Mouse (Mus musculus): ENCODE data around the gene Ccdc22.
A peak's percentile ranks its signal among the peaks of the same experiment; 100 is the strongest.

Gene Ccdc22

DNA sequence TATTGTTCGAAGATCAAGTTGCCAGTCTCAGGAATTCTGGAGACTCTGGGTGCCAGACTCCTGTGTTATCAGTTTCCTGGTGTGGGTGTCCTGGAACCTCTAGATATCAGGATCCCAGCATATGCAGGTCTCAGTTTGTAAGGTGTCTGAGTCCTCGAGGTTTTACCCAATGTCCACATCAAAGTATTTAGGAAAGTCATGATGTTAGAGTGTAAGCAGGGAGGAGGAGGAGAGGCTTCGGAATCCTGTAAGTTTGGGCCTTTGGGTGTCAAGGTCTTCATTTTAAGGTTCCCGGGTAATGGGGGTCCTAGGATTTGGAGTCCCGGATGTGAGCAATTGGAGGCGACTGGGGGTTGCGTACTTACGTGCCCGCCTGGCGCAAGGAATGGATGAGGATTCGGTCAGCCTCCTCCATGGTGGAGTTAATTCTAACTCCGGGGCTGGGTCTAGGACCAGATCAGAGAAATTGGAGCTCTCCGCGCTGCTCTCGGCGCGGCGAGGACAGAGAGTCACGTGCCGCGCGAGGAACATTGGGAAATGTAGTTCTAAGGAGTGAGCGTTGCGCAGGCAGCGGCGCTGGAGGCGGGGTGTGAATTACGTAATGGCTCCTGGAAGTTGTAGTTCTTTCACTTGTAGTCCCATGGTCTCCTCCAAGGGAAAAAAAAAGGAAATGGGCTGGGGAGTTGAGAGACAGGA, at the start of gene Ccdc22:
Ccdc22 (minus strand) TSS at position 639 of the 696 bp plus-strand sequence.
- peak; percentile 77 to 81 for DNase-seq

DNA sequence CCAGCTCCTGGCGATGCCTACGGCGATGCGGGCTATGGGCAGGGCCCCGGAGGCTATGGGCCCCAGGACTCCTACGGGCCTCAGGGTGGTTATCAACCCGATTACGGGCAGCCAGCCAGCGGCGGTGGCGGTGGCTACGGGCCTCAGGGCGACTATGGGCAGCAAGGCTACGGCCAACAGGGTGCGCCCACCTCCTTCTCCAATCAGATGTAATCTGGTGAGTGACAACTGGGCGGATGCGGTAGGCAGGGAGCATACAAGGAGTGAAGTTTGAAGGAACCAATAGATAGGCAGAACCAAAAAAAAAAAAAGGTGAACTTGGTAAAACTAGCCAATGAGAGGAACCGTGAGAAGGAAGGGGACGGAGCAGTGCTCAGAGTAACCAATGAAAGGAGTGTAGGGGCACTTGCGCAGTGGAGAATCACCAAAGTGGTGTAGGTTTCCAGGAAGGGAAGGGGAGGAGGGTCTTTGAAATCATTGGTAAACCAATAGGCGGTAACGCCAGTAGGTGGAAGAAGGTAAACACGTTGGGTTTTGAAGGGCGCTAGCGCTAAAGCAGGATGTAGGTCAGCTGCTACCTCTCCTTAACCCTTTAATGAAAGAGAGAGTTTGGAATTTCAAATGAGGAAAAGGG, 43.5 kb upstream of the Ccdc22 start:
- peak; percentile 70 to 71 for DNase-seq

DNA sequence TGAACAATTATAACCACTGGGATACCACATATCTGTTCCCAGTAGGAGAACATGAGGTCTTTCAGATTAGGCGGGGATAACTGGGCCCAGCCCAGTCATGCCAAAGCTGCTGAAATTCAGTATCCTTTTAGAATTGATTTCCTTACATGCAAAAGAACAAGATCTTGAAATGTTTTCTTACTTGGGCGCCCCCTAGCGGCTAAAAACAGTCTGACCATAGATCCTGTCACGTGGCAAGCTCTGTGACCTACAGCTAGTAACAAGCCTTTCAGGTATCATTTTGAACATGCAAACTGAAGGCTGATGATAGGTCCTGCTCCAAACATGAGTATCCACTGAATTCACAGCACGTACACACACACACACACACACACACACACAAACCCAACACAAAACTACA, 40.0 kb upstream of the Ccdc22 start:
- peak; percentile 89 to 91 for DNase-seq

DNA sequence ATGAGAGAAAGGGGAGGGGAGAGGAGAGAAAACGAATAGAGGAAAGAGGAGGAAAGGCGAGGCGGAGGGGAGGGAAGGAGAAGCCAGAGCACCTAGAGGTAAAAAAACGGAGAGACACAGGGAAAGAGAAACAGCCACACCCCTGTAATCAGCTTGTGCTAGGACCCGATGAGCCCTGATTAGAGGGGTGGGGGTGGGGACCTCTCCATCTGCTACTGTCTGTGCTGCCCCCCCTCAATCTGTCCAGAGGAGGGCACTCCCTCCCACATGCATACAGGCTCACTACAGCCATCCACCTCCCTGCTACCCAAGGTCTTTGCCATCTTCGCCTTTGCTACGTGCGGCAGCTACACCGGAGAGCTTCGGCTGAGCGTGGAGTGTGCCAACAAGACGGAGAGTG, 35.5 kb upstream of the Ccdc22 start:
- no peak for DNase-seq

DNA sequence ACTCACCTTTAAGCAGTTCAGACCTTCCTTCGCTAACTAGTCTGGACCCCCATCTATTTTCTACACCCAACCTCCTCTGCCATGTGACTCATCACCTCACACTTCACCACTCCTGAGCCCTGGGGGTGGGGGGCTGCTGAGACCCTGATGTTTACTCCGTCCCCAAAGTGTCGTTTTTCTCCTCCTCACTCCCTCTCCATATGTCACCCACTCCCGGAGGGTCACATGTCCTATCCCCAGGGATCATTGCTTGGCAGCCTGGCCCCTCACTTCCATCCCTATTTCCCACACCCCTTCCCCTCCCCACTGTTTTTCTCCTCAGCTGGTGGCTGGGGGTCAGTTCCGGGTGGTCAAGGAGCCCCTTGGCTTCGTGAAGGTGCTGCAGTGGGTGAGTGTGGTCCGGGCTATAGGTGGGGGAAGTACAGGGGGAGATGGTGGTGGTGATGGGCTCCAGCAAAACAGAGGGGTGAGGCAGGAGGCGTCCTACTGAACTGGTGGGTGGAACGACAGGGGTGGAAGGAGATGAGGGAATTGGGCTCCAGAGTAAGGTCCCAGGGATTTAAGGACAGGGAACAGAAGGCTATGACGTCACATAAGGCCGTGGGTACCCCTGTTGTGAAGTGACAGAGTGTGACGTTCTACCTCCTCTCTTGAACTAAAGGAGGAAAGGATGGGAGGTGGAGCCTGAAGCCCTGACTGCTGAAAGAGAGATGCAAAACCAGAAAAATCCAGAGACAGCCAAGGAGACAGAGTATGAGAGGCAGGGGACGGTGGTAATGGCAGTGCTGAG, 34.4 kb upstream of the Ccdc22 start:
- no peak for DNase-seq

DNA sequence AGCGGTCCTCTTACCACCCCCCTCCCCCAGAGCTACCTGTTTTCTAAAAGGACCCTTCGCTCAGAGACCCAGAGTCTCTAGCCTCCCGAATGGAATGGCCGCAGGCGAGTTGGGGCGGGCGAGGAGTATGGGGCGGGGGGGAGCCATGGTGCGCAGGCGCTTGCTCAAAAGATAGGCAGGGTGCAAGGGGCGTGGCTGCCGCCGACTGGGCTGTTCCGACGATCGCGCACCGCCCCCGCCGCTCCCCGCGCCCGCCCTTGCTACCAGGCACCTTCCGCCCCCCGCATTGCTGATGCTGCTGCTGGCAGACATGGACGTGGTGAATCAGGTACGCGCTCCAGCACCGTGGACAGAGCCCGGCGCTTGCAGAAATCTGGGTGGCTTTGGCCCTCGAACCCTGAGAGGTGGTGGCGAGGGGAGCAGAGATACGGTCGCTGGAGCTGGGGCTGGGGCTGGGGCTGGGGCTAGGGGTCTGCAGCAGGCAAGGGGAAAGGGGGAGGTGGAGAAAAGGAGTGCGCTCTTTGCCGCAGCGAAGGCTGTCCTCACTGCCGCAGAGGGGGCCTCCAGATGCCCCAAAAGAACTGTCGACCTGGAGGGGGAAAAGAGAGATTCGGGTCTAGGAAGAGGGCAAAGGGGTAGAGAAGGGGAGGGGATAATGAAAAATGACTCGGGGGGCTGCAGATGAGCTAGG, 33.2 kb upstream of the Ccdc22 start, which contains the start of gene Syp:
Syp (plus strand) TSS at position 71 of the 691 bp plus-strand sequence.
- DNase-seq, result peak; percentile 86 to 90

DNA sequence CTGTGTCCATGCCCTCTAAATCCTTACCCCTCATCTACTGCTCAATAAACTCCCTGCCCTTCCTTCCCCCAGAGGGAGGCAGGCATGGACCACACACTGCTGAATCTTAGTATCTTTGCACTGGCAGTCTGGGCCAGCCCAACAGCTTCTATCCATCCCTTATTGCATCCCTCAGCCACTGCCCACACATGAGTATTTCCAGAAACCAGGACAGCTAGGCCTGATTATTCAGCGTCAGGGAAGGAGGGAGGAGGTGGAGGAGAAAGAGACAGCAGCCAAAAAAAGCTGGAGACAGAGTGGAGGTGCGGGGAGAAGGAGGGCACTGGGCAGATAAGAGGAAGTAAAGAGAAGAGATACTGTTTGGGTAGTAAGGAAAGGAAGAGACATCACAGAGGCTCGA, 29.8 kb upstream of the Ccdc22 start:
- no peak for DNase-seq

DNA sequence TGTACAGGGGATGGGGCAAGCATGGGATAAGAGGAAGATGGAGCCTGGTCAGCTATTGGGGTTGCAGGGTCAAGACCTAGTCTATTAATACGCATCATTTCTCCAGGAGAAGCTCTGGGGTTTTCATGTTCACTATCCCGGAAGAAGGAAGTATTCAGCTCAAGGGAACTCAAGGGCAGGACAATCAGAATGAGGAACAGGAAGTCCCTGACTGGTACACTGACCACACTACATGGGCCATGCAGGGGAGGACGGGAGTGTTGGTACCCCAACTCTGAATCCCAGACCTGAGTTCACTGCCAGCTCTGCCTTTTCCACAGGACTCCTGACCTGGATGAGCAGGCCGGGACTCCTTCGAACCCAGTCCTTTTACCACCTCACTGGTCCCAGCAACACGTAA, 27.2 kb upstream of the Ccdc22 start:
- no peak for DNase-seq

DNA sequence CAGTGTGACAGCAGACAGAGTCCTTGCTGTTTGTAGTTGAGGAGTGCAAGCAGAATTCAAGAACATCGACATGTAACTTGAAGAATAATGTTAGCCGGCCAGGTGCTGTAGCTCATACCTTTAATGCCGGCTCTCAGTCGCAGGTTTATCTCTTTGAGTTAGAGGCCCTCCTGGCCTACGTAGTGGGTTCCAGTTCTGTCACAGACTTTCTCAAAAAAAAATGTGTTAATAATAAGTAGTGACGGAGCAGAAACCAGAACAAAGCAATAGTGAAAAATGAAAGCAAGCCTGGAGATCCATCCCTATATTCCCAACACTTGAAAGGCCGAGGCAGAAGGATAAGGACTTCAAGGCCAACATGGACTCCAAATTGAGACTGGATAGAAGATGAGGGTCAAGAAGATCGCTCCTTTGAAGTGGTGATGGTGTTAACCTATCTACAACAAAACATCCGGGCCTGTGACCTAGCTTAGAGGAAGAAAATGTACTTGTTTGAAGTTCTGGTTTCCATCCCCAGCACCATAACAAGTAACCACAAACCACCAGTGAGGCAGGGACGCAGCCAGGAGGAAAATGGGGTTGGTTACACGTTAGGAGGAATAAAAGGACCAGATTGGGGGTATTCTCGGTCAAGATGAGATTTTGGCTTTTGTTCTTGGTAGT, 12.7 kb upstream of the Ccdc22 start:
- DNase-seq, result no peak

DNA sequence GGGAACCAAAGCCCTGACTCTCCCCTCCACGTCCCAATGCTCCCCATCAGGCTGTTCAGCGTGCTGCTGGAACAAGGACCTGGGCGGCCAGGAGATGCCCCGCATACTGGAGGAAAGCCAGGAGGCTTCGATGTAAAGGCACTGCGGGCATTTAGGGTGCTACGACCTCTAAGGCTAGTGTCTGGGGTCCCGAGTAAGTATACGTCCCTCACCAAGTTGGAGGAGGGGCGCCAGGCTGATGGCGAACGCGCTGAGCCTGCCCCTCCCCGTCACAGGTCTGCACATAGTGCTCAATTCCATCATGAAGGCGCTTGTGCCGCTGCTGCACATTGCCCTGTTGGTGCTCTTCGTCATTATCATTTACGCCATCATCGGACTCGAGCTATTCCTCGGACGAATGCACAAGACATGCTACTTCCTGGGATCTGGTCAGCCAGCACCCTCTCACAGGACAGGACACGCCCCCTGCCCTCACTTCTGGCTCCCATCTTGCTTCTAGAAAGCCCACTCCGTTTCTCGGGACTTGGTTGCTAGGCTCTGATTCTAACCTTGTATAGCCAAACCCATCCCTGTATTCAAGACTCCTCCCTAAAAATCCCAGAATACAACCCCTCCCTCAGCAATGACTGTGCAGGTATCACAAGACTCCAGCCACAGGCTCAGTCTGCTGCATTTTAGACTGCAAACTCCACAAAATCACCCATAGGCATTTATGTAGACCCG, 5.4 kb upstream of the Ccdc22 start:
- no peak for DNase-seq

DNA sequence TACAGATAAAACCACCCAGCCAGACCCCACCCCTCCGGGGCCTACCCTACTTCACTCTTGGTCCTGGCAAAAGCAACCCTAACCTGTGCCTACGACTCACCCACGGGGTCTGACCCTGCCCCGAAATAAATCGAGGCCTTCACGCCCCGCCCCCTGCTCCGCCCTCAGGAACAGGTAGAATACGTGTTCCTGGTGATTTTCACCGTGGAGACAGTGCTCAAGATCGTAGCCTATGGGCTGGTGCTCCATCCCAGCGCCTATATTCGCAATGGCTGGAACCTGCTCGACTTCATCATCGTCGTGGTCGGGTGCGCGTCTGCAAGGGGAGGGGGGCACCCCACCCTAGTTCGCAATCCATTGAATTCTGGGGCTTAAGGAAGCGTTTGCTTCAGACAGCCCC, 4.7 kb upstream of the Ccdc22 start:
- no peak for DNase-seq

DNA sequence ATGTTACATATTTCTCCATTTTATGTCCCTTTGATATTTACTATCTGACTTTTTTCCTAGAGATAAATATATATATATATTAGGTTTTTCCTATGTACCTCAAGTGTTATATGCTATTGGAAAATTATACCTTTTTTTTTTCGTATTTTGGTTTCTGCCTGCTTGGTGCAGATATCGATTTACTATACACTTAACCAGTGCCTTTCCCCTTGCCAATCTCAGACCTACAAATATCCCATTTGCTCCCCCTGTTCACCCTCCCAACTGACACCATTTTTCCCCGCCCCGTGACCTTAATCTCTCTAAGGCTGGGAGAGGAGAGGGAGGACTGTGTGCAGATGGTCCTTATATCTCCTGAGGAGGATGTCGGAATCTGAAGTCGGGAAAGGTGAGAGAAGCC, 1.5 kb upstream of the Ccdc22 start, which contains the start of gene Cacna1f:
Cacna1f (plus strand) TSS at position 301 of the 400 bp plus-strand sequence.
- DNase-seq, result no peak

DNA sequence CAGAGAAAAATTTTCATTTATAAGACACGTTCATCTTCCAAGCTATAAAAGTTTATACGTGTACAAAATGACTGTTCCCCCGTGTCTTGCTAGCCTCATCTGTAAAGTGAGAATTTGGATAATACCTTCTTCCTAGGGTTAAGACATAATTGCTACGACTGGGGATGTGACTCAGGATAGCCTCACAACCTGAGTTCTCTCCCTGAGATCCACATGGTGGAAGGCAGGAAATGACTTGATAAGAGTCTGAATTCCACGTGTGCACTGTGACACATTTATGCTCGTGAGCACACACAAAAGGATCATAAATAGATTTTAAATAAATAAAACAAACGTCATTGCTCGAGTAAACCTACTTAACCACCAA, 241 bp upstream of the Ccdc22 start:
- DNase-seq, result no peak

DNA sequence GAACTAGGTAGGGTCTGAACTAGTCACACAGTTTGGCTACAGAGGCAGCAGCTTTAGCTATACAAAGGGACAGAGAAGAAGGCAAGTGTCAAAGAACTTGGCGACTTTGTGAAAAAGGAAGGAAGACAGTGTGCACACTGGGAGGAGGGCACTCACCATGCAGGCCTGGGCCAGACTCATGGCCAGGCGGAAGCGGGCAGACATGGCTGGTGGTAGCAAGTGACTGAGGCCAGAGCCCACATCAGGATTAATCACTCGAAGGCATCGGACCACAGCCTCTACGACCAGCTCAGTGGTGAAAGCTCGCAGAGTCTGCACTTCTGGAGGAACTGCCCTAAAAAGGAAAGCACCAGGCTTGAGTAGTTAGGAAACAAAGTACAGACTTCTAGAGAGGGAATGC, 1.3 kb downstream of the Ccdc22 start:
- no peak for DNase-seq

DNA sequence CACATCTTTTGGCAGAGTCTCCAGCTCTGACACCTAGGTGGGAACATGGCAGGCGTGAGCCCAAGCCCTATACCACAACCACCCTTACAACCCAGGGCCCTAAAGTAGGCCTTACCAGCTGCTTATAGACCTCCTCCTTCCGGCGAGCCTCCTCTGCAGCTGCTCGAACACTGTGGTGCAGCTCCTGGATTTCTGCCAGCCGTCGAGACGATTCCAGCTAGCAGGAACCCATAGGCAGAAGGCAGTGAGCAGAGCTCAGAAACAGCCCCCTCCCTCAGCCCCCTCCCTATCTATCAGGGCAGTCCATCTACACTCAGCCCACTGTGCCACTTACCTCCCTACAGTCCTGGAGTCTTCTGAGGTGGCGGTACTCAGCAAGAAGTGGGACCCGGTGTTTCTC, 9.9 kb downstream of the Ccdc22 start:
- no peak for DNase-seq

DNA sequence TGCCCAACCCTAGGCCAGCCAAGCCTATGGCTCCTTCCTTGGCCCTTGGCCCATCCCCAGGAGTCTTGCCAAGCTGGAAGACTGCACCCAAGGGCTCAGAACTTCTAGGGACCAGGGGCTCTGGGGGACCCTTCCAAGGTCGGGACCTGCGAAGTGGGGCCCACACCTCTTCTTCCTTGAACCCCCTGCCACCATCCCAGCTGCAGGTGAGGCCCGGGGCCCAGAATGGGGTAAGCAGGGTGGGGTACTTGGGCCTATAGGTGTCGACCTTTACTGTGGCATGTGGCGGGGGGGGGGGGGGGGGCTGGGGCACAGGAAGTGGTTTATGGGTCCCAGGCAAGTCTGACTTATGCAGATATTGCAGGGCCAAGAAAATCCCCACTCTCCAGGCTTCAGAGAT, 19.0 kb downstream of the Ccdc22 start:
- no peak for DNase-seq

DNA sequence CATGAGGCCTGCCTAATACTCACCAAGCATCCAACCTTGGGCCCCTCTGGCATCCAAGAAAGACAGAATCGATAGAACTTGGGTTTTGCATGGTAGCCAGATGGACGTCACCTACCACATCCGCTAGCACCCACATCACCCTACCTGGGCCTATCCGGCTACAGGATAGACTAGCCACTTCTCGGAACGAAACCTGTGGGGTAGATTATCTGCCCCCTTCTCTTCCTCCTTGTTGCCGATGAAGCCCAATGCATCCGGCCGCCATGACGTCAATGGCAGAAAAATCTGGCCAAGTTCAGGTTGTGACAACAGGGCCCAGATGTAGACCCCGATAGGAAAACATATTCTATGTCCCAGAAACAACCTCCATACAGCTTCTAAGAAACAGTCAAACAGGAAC, 21.4 kb downstream of the Ccdc22 start:
- no peak for DNase-seq

DNA sequence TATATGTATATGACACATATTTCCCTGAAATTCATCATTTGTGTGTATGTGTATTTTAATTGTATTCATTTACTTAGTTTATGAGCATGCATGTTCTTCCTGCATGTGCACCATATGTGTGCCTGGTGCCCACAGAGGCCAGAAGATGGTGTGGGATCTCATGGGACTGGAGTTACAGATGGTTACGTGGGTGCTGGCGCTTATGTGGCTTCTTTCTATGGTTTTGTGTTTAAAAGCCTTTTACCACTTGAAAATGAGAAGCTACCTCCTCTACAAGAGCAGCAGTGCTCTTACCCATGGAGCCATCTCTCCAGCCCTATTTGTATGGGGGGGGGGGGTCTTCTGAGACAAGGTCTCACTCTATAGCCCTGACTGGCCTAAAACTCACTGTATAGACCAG, 24.2 kb downstream of the Ccdc22 start:
- DNase-seq, result no peak

DNA sequence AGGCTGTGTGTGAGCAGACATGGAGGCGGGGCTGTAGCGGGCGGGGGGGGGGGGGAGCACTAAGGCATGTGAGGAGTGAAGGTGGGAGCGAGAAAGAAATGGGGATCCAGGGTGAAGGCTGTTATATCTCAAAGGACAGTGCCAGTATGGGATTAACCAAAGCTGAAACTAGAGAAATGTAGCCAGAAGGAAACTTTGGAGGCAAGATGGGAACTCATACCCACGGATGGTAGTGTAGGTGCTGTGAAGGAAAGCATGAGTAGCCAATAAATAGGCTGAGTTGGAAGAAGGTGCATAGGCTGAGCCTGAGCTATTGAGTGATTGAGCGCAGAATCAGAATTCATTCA, 30.5 kb downstream of the Ccdc22 start:
- DNase-seq, result no peak

DNA sequence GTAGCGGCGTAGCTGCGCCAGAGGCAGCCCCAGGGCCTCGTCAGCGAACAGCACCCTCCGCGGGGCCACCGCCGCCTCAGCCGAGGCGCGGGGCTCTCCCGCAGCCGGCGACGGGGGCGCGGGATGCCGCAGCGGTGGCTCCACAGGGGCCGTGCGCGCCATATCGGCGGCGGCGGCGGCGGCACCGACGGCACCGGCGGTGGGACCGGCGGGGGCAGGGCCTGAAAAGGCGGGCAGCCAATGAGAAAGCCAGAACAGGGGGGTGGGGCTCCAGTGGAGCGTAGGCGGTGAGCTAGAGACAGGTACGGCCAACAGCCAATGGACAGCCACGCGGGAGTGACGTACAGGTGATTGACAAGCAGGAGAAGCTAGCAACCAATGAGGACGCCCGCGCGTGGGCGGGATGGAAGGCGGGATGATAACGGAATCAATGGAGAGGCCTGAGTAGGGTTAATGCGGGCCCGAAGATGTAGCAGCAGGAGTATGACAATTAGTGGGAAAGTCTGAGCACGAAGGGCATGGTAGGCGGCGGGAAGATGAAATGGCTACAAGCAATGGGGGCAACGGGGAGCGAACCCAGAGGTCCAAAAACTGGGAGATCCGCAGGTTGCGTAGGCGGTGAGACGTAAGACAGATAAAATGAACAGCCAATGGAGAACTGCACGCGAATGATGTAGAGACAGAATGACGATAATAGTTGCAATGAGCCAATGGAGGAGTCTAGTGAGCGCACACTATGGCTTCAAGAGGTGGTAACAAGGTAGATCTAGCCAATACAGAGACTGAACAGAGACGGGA, 31.0 kb downstream of the Ccdc22 start, which contains the start of gene Ppp1r3f:
Ppp1r3f (minus strand) TSS at position 197 of the 798 bp plus-strand sequence.
- DNase-seq, result peak; percentile 94 to 95

All from B cell, adult 2 months (primary cell).